Mouse (Mus musculus): Measurements from ENCODE around the gene Cd63. TPM values are rescaled to one million over a fixed set of nuclear protein-coding genes. Genes with fewer than 3 reads are reported as not detected.
A peak's percentile ranks its signal among the peaks of the same experiment; 100 is the strongest.

Cd63 gene
- total RNA-seq, 2 experiments from 2014 or later, result 124 to 132 TPM

- DNase-seq, result peak; percentile 68
- Histone ChIP-seq H3K4me3 (peak within 1 kb of the TSS; percentile 71), H3K27ac (peak within 1 kb of the TSS; percentile 58)
- intact Hi-C loops (cut with DNase I), result no loop called here
- no peak for TF ChIP-seq CTCF (IDR thresholded peaks at IDR 0.05)
Observed at GRCm38 (mm10) chr10:128891296-128892094, 9.3 kb upstream of the Cd63 start, which contains the start of gene Gdf11. Gene Gdf11 (minus strand): TSS chr10:128891718.

DNA sequence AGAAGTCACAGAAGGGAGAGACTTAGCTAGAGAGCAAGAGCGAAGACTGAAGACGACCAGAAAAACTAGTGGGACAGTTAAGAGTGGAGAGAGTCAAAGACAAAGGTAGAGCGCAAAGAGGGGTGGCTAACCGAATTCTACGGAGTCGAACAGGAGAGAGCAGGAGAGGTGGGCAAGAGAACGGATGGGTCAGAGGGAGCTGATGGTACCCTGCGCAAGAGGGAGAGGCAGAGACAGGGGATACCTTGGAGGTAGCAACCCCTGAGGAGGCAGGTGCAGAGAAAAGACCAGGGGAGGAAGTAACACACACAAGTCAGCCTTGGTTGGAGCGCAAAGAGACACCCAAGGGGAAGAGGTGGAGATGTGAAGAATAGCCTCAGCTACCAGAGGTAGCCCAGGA, 8.5 kb upstream of the Cd63 start:
- Histone ChIP-seq H3K4me3 (peak overlapping the region; percentile 71), H3K27ac (peak overlapping the region; percentile 51; the same call in 1 of the 2 replicates)
- intact Hi-C loops (cut with DNase I), result no loop called here
- no peak for DNase-seq
- TF ChIP-seq CTCF (IDR thresholded peaks at IDR 0.05), result no peak

GRCm38 (mm10) chr10:128895437-128895836, 5.4 kb upstream of the Cd63 start:
- TF ChIP-seq CTCF (IDR thresholded peaks at IDR 0.05), result peak; percentile 85
- no peak overlapping the region for H3K27ac ChIP-seq
- H3K4me3 ChIP-seq, result peak overlapping the region; percentile 40
- intact Hi-C loops (cut with DNase I), result loop anchor here (1.0 kb wide), 1 partner anchor 50 kb away; no protein-coding TSS in a partner anchor
- peak; percentile 50 for DNase-seq

DNA sequence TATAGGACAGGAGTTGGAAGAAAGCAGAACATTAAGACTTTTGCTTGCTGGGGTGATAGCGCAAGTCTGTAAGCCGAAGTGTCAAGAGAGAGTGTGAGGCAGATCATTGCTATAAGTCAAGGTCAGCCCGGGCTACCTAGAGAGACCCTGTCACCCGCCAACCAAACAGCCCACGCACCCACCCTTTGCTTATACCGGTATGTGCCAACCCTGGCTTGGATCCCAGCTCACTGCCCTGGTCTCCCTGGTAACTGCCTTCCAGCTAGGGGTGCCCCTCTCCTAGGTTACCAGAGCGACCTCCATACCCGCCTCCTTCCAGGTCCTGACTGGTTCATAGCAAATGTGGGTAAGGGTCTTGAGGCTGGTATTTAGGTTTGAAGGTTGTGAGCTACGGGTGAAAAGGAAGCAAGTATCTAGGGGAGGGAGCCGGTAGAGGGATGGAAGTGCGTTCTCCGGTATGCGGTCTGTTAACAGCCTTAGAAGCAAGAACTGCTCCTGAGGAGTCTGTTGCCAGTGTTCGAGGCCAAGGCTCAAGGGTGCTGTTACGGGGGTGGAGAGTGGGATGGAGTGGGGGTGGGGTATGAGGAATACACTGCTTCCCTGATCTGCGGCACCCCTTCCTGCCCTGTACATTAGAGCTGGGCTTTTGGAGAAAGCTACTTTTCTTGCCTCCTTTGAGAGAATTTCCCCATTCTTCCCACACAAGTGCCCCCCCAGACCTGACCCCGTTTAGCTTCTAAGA, 4.7 kb upstream of the Cd63 start:
- Histone ChIP-seq H3K4me3 (peak overlapping the region; percentile 40), H3K27ac (no peak overlapping the region)
- no peak for TF ChIP-seq CTCF (IDR thresholded peaks at IDR 0.05)
- intact Hi-C loops (cut with DNase I), result loop anchor here (1.0 kb wide), 1 partner anchor 51 kb away; no protein-coding TSS in a partner anchor
- DNase-seq, result peak; percentile 26

- TF ChIP-seq CTCF (IDR thresholded peaks at IDR 0.05), result no peak
Observed at GRCm38 (mm10) chr10:128896807-128897206, 4.0 kb upstream of the Cd63 start.

DNA sequence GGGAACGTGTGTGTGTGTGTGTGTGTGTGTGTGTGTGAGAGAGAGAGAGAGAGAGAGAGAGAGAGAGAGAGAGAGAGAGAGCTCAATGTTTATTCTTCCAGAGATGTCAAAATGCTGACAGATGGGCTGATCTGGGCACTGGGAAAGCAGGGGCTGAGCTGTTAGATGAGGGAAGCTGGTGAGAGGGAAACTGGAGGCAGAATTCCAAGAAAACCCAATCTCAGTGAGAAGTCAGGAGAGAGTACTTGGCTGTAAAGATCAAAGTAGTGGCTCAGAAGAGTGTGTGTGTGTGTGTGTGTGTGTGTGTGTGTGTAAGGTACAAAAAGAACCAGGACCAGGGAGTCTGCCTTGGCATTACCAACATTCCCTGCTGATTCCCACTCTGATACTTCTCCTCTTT, 3.3 kb upstream of the Cd63 start:
- TF ChIP-seq CTCF (IDR thresholded peaks at IDR 0.05), result no peak
- Histone ChIP-seq H3K4me3 (no peak overlapping the region), H3K27ac (no peak overlapping the region)
- no peak for DNase-seq
- intact Hi-C loops (cut with DNase I), result no loop called here

More at GRCm38 (mm10) chr10:128896807-128897206, 4.0 kb upstream of the Cd63 start:
- DNase-seq, result no peak
- intact Hi-C loops (cut with DNase I), result no loop called here
- no peak overlapping the region for H3K4me3 ChIP-seq
- H3K27ac ChIP-seq, result no peak overlapping the region

GRCm38 (mm10) chr10:128899759-128900490, 864 bp upstream of the Cd63 start:
- intact Hi-C loops (cut with DNase I), result no loop called here
- H3K27ac ChIP-seq, result no peak overlapping the region
- no peak for TF ChIP-seq CTCF (IDR thresholded peaks at IDR 0.05)
- no peak for DNase-seq
- H3K4me3 ChIP-seq, result no peak overlapping the region

DNA sequence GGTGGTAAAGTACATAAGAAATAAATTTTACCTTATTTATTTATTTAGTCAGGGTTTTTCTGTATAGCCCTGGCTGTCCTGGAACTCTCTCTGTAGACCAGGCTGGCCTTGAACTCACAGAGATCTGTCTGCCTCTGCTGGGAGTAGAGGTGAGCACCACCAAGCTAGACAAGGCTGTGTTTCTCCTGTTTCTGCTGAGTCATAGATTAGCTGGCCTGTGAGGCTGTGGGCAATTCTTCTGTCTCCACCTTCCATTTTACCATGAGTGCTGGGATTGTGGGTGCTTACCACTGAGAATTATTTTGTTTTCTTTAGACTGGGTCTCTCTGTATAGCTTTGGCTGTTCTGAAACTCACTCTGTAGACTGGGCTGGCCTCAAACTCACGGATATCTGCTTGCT, 620 bp downstream of the Cd63 start:
- intact Hi-C loops (cut with DNase I), result no loop called here
- no peak for DNase-seq
- Histone ChIP-seq H3K4me3 (no peak overlapping the region), H3K27ac (no peak overlapping the region)
- TF ChIP-seq CTCF (IDR thresholded peaks at IDR 0.05), result no peak

DNA sequence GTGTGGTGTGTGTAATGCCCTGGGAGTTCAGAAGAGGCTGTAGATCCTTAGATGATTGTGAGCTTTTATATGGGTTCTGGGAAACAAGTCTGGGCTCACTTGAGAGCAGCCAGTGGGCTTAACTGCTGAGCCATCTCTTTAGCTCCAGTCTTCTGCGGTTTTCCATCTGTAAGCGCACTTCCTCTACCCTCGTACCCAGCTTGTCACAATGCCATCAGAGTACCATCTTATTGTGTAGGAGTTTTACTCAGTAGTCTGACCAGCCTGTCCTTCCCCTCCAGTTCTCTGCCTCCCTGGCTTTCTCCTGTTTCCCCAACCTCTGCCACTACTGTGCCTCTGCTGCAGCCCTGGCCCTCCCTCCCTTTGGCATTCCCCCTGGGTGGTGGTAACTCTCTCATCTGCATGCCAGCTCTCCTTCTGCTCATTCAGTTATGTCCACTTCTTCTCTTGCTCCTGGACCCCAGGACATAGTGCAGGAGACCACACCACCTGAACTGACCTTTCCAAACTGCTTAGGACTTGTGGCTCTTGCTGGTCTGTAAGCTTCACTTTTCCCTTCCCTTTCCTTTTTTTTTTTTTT, 1.7 kb downstream of the Cd63 start:
- DNase-seq, result no peak
- Histone ChIP-seq H3K27ac (no peak overlapping the region), H3K4me3 (no peak overlapping the region)
- intact Hi-C loops (cut with DNase I), result no loop called here
- TF ChIP-seq CTCF (IDR thresholded peaks at IDR 0.05), result no peak

DNA sequence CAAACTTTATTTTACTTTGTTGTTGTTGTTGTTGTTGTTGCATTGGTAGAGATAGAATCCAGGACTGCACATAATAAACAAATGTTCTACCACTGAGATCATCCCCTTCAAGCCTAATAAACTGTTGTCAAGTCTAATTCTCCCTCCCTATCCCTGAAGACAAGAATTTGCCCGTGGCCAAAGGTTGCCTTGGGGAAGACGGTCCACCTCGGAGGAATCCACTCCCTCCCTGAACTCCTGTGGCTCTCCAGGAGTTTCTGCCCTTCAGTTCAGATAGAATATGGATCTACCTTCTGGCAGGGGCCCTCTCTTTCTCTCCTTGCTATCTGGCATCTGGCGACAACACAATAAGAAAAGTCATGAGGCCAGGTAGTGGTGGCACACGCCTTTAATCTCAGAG, 4.0 kb downstream of the Cd63 start:
- no peak for DNase-seq
- H3K27ac ChIP-seq, result no peak overlapping the region
- no peak overlapping the region for H3K4me3 ChIP-seq
- no peak for TF ChIP-seq CTCF (IDR thresholded peaks at IDR 0.05)
- intact Hi-C loops (cut with DNase I), result no loop called here

DNA sequence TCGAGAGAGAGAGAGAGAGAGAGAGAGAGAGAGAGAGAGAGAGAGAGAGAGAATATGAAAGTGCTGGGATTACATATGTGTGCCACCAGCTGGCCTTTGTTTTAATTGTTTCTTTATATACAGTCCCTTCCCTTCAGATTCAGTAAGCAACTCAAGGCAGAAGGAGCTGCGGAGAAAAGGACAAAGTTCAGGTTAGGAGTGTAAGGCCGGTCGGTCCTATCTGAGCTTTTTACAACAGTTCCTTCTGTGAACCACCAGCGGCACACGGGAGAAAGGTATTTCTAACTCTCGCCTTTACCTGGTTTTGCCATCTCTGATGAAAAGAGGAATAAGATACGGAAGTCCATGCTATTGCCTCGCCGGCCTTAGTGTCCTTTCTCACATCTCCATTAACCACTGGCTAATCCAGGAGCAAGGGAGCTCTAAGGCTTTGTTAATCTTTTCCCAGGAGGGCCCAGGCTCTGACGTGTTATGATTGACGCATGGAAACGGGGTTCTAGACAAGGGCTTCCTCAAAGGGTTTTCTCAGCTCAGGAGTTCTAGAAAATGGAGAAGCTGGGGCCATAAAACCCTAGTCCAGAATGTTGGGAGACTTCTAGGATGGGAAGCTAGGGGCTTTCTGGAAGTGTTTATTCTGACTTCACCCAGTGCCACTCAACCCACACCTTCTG, 8.1 kb downstream of the Cd63 start:
- Histone ChIP-seq H3K4me3 (peak overlapping the region; percentile 100), H3K27ac (peak overlapping the region; percentile 99)
- intact Hi-C loops (cut with DNase I), result no loop called here
- DNase-seq, result no peak
- no peak for TF ChIP-seq CTCF (IDR thresholded peaks at IDR 0.05)
